Mouse (Mus musculus) forebrain, embryonic 15.5 days (tissue): Measurements from ENCODE around the gene Acer2. TPM values are rescaled to one million over a fixed set of nuclear protein-coding genes. Genes with fewer than 3 reads are reported as not detected.

Experiments
- polyA plus RNA-seq: library from polyadenylated mRNA; unstranded; fragments of >200 nt; fragmentation: Nextera tagmentation; extraction: Ambion mirVana; gene quantifications from 2 replicates; pipeline ENCODE4 v1.2.1, GENCODE M21; 2015

The Acer2 gene
- polyA plus RNA-seq, 1 experiment from 2014 or later, result 10.8 TPM

Other genes with a start within 250 kb of the Acer2 start
- gene Plin2, start 204.3 kb upstream of the Acer2 start, polyA plus RNA-seq, result 39.9 and 40.7 TPM in 2 replicates
- 3.5 and 5.0 TPM in 2 replicates for gene Dennd4c, start 125.8 kb upstream of the Acer2 start, polyA plus RNA-seq
- 414 and 432 TPM in 2 replicates for gene Rps6, start 17.0 kb upstream of the Acer2 start, polyA plus RNA-seq